Mouse (Mus musculus): ENCODE data around the gene Kat14. TPM values are rescaled to one million over a fixed set of nuclear protein-coding genes. Genes with fewer than 3 reads are reported as not detected.

Kat14 gene
- total and polyA plus RNA-seq, 3 experiments: 13.7 to 25.7 (median 24.5) TPM

DNA sequence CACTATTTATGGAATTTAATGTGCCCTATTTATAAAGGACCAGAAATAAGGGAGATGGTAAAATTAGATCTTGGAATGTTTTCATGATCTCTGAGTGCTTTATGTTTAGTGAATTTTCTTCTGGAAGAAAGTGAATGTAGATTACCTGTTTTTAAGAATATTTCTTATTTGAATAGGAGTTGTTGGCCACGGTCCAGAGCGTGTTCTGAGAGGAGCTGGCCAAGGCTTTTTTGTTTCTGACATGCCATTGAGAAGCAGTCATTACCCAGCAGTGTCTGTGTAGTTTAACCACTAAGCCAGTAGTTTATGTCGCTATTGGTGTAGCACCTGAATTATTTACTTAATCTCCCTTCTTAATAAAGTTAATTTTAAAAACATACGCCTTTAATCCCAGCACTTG lies 13.0 kb downstream of the Kat14 start:
- DNase-seq: no peak

DNA sequence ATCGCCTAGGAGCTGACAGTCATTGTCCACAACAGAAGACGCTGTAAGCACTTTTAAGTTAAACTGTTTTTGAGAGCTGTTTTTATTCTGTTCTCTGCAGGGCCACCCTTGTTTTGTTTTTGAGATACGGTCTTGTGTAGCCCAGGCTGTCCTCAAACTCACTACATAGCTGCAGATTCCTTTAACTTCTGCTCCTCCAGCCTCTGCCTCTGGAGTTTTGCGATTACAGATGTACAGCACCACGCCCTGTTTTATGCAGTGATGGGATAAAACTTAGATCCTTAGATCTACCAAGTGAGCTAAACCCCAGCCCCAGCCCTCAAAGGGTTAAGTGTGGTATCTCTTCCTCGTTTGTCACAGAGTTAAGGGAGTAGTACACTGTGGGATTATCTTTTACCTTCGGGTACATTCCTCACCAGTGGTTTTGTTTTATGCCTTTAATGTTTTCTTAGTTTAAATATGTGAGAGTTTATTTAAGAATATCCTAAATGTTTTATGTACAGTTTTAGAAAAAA lies 13.9 kb downstream of the Kat14 start:
- no peak for DNase-seq

DNA sequence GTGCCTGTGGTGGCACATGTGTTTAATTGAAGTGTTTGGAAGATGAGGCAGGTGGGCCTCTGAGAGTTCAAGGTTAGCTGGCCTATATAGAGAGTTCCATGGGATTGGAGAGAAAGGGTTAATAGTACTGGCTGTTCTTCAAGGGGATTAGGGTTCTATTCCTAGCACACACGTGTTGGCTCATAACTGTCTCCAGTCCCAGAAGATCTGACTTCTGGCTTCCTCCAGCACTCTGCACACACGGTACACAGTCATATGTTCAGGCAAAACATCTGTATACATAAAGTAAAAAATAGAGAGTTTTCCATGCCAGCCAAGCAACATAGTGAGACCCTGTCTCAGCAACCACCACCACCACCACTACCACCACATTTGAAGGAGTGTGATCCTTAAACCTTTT lies 17.5 kb downstream of the Kat14 start:
- DNase-seq: no peak

DNA sequence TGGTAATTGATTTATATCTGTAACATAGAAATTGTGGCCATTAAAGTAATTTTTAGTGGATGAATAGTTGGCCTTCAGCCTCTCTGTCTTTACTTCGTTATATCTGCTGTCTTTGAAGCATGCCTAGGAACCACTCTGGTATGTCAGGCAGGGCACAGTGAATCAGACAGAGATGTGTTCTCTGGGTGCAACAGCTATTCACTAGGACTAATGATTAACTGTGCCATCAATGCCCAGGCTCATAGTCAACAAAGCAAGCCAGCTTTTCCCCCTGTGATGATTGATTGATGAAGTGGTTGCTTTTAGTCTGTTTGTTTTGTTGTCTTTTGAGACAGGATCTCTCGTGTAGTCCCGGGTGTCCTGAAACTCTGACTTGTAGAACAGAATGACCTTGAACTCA lies 19.6 kb downstream of the Kat14 start:
- no peak for DNase-seq

DNA sequence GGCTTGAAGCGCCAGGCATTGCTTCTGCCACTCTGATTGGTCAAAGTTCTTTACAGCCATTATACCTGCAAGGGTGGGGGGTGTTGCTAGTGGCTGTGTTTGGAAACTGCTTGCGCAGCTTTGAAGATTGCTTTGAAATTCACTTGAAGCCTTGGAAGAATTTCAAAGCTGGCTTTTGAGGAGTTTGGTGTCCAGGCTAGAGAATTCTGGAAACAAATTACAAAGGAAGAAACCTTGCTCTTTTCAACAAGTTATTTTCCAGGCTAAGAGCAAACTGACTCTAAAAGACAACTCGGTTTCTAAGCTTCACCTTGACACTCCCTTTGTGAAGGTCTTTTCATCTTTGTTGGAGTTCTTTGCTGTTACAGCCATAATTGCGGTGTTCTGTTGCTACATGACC lies 30.7 kb downstream of the Kat14 start:
- no peak for DNase-seq

DNA sequence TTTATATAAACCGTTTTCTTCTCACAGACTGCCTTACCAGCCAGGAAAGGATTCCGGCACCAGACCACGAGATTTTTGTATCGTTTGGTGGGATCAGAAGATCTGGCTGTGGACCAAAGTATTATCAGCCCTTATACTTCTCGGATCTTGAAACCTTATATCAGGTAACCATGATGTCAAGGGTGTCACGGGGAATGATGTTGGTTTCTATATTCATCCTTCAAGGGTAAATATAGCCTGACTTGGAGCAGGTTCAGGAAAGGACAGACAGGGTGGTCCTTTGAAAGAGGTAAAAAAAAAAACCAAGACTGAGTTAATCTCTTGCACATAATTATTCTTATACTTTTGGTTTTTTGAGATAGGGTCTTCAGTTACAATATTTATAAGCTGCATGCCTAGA lies 31.9 kb downstream of the Kat14 start:
- DNase-seq: no peak

DNA sequence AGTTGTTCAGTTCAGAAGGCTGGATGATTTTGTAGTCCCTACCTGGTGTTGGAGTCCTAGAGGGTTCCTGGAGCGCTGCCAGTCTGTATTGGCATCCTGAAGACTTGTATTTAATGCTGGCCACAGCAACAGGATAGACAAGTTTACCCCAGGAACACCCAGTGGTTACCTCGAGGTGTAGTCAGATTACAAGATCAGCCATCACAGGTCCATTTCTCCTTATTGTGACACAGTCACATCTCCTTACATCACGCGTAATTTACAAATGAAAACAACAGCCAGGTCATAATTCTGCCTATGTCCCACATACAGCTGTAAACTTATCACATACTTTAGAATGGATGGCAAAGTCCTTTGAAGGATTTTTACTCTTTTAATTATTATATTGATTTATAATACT lies 40.3 kb downstream of the Kat14 start:
- no peak for DNase-seq

DNA sequence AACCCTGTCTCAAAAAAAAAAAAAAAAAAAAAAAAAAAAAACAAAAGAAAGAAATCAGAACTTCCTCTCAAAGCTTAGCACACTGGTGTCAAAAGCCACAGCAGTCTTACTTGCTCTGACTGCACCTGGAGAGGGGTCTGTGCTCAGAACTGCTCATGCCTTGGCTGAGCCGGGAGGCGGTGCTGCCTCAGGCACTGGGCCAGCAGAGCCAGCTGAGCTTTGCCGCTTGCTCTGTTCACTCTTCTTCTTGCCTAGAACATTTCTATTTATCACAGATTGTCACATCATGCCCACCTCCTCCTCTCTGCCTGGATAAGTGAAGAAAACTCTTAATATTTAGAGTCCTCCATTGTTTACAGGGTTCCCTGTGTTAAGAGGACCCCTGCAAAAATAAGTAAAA lies 41.8 kb downstream of the Kat14 start:
- DNase-seq: no peak

DNA sequence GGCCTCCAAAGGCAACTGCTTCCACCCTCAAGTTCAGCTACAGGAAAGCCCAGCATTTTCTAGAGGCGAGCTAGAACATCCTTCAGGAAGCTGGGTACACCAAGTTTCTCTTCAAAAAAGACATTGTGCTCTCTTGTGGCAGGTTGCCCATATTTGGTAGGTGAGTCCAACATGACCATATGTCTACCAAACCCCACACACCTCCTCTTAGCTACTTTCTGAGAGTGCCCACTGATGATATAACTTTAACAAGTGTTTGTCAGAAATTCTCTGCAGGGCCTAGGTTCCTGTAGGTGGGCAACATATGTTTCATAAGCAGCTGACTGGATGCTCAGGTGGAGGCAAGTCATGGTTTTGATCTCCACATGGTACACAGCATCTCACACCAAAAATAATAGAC lies 45.9 kb downstream of the Kat14 start:
- no peak for DNase-seq

DNA sequence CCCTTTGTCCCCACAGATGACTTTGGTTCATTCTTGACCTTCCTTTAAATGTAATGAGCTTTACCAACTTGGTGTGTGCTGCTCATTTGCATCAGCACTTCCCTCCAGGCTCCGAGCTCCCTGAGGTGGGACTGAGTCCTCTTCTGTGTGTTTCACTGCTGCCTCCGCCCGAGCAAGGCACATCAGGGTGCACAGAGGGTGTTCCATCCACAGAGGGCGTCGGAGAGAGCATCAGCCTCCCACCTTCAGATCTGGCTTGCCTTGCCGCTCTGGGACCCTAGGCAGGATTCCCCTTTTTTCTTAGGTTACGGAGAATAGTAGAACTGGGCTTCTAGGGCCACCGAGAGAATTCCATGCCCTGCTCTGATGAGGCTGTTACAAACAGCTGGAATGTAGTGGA lies 48.1 kb downstream of the Kat14 start:
- no peak for DNase-seq

DNA sequence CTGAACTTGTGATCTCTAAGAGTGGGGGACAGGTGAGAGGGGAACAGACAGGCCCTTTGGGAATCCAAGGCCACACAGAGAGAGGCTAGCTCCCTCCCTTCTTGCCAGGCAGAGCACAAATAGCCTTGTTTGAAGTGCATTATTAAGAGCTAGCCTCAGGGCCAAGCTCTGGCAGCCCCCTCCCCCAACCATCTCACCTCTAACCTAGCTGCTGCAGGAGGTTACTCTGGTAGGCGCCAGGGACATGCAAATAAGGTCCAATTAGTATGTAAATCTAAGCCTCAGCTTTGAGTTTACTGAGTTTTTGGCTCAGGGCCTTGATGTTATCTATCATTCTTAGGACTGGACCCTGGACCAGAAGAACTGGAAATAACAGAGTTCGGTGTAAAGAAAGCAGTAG lies 49.3 kb downstream of the Kat14 start:
- DNase-seq: no peak

DNA sequence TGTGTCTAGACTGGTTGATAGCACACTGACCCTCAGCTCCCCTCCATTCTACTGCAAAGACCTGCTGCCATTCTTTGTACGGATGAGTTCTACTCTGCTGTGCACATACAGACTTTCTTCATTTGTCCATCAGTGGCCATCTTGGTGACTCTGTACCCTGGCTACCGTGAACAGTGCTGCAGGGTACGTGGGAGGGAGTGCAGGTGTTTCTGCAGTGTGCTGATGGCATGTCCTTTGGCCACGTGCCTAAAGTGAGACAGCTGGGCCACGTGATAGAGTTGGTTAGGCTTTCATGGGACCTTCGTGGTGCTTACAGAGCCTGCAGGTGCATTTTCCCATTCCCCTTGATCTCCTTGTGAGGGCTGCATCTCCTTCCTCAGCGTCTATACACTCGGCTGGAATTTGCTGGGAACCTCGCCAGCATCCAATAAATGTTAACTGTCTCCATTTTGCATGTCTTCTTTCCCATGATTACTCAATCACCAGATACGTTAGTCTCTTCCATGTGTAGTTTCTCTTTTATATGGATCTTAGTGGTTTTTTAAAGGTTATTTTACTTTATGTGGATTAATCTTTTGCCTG lies 53.4 kb downstream of the Kat14 start:
- DNase-seq: no peak

DNA sequence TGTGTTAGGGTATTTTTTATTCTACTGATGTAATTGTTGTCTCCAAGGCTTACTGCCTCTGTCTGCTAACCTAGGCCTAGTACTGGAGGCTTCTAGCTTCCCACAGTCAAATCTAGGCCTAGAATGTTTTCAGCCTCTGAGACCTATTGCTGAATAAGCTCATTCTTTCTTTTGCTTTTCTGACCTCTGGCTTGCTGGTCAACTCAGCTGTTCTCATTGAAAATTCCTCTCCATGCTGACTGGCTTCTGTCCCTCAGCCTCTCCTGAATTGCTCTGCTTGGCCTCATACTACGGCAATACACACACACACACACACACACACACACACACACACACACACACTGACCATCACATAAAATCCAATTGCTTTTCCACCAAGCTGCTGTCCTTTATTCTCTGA lies 57.0 kb downstream of the Kat14 start:
- DNase-seq: no peak

DNA sequence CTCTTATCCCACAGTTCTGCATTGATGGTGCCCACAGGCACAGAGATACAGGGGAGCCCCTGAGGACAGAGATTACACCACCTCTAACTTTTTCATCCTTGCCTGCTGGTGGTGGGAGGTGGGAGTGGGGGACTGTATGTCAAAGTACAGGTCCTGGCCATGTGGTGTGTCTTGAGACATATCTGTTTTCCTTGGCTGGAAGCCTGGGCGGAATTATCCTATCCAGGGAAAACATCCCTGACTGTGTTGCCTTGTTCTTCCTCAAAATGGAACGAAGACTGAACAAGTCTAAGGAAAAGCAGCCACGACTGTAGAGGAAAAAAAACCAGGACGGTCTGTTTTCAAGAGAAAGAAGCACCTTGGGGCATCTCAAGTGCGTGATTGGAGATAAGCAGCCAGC lies 59.1 kb downstream of the Kat14 start:
- DNase-seq: no peak

DNA sequence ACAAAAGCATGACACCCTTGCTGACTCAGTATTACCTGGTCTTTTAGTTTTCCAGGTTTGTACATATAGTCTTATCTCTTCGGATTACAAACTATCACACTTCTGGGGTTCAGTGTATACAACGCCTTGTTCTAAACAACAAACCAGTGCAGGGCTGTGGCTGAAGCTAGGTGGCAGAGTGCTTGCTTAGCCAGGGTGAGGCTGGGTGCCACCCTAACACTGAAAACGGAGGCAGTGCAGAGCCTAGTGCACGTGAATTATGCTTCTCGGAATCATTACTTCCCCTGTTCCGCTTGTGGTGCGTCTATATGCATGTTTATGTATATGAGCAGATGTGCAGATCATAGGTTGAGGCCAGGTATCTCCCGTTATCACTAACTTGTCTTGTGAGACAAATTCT lies 59.9 kb downstream of the Kat14 start:
- no peak for DNase-seq

DNA sequence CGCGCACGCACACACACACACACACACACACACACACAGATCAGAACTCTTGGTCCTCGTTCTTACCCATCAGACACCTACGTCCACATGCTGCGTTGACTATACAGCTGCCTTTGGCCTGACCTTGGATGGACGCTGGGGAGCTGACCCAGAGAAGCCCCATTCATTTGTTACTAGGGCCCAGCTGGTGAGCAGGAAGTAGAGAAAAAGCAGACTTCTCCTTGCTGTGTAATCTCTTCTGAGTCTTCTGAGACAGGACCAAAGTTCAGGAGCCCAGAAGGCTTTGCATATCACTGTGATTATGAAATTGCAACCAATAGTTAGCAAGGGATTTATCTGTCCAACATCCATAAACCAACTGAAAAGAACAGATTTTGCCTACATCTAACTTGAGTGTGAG lies 60.4 kb downstream of the Kat14 start:
- DNase-seq: no peak

DNA sequence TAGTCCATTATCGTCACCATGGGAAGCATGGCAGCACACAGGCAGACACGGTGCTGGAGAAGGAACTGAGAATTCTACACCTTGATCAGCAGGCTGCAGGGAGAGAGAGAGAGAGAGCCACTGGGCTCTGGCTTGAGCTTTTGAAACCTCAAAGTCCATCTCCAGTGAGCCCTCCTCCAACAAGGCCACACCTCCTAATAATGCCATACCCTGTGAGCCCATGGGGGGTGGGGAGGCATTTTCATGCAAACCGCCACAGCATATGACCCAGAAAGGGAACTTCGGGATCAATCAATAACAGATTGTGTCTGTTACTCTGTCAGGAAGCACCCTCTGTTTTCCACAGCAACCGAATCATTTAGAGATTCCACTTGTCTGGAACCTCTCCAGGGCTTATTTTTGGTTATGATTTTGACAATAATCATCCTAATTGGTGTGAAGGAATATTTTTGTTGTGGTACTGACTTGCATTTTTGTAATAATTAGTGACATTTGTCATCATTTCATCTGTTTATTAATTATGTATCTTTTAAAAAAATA lies 62.6 kb downstream of the Kat14 start:
- no peak for DNase-seq

DNA sequence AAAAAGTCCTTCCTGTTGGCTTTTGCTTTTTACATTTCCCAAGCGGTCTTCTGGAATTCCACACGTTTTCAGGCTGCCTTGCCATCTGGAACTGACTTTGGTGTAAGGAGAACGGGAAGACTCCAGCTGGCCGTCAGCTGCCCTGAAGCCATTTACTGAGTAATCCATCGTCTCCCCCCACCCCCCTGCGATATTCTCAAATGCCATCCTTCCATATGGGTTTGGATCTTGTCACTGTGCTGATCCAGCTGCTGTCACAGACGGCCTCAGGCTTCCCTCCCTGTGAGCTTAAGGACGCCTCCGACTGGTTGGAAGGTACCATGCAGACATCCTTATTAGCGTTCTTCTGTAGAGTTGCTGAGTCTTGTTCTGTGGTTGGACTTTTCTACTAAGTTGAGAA lies 66.9 kb downstream of the Kat14 start:
- no peak for DNase-seq

DNA sequence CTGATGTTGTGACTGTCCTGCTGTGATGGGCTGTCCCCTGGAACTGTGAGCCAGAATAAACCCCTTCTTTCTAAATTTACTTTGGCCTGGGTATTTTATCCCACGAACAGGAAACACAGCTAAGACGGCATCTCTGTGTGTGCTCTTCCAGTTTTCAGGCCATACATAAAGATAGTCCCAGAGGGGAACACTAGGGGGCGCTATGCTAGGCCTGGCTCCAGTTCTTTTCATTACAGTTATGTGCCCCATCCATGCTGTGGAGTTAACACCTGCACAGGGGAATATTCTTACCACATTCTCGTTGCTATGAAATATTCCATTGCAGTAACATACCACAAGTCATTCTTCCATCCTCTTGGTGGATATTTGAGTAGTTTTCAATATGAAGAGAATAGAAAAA lies 69.6 kb downstream of the Kat14 start:
- no peak for DNase-seq

DNA sequence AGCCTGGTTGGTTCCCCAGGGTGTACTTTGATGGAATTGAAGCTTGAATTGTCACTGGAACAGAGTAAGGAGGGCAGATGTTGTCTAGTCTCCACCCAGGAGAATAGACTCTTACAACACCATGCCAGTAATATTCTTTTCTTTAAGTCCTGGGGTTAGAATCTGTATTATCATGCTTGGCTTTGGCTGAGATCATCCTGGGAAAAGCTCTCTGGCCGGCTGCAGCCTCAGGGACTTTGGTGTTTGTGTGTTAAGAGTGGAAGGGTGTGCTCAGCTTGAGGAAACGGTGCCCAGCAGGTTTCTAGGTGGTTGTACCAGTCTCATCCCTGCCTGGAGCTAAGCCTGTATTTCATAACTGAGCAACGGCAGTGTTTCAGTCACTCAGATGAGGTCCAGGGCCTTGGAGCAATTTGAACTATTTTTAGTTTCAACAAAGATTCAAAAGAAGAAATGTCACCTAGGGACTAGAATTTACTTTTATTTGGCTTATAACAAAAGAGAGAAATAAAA lies 70.5 kb downstream of the Kat14 start:
- no peak for DNase-seq

DNA sequence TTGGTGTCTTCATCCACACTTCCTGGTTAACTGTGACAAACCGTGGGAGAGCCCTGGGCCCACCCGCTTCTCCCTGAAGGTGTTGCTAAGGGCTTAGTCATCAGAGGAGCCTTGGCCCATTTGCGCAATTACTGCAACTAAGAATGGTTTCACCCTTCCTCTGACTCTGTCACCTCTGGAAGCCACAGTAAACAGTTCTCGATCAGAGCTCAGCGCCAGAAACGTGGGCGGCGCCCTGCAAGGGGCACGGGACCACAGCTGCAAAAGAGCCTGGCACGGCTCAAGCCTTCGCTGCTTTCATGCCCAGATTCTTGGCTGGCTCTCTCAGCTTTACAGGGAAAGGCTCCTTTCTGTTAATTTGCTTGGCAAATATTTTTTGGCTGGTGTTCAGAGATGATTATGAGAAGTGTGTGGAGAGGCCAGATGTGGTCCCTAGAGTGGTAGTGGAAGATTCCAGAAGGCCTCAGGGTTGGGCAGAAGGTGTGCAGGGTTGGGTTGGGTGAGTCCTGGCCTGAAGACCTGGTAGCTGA lies 72.7 kb downstream of the Kat14 start:
- peak; percentile 78 for DNase-seq

DNA sequence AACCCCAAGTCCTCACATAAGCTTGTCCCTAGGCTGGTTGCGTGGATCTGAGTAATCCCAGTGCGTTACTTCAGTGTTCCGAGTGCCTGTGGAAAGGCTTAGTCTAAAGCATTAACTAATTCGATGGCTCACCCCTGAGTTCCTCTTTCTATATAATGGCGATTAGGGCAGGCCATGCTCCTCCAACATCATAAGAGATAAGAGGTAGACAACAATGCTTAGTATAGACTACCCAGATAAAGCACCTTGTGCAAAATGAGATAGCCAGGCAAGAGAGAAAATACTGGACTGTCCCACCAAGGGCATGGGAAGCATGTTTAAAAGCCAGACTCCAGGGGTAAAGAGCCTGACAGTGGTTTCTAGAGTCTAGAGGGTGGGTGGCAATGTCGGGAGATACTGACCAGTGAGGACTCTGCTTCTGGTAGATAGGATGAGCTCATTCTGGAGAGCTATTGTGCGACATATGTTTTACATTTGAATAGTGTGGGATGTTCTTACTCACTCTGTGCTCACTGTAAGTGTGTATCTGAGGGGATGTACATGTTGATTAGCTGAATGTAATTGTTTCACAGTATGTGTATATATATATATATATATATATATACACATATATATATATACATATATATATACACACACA lies 77.7 kb downstream of the Kat14 start:
- DNase-seq: no peak

DNA sequence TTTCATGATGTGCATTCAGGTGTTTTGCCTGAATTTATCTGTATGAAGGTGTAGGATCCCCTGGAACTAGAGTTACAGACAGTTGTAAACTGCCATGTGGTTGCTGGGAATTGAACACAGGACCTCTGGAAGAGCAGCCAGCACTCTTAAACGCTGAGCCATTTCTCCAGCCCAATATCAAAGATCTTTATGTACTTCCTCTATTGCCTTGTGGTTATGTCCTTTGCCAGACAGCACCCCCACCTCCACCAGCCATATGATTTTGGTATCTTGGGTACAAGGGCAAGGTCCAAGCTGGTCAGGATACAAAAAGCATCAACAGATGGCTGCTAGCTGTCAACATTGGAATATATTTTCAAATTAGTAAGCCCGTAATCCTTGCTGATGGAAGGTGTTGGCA lies 81.6 kb downstream of the Kat14 start:
- DNase-seq: no peak
